Mouse (Mus musculus) T-helper 17 cell (primary cell): Measurements from ENCODE around the gene Prrx1.

Experiments
- in situ Hi-C, 2 experiments: fragments of 300-600 bp; cut with MboI, MseI; formaldehyde crosslinking; loops; 1 replicate in 1 of 2; 2 replicates in 1 of 2; pipeline ENCODE4 v1.15.1; 2025; ENCODE audit warnings: high pct_unique_total_duplicates in 2 of 2

Gene Prrx1

GRCm38 (mm10) chr1:163313101-163313773 is at the start of gene Prrx1:
Gene Prrx1, minus strand, starts transcription at chr1:163313710.
- in situ Hi-C loops, result no loop called here

GRCm38 (mm10) chr1:163362202-163362601 is 48.7 kb upstream of the Prrx1 start:
- in situ Hi-C loops, result loop anchor here in 1 of 2 experiments (5.0 kb wide), 1 partner anchor 50 kb away; no protein-coding TSS in a partner anchor

- in situ Hi-C loops, result loop anchor here in 1 of 2 experiments (5.0 kb wide), 1 partner anchor 51 kb away; no protein-coding TSS in a partner anchor
Observed at GRCm38 (mm10) chr1:163361376-163361775, 47.9 kb upstream of the Prrx1 start.

- in situ Hi-C loops, result loop anchor here in 1 of 2 experiments (5.0 kb wide), 1 partner anchor 52 kb away; no protein-coding TSS in a partner anchor
Observed at GRCm38 (mm10) chr1:163360796-163361195, 47.3 kb upstream of the Prrx1 start.

- in situ Hi-C loops, result no loop called here
Observed at GRCm38 (mm10) chr1:163359521-163359920, 46.0 kb upstream of the Prrx1 start.

GRCm38 (mm10) chr1:163358165-163358564 is 44.7 kb upstream of the Prrx1 start:
- in situ Hi-C loops, result no loop called here

GRCm38 (mm10) chr1:163357733-163358132 is 44.2 kb upstream of the Prrx1 start:
- in situ Hi-C loops, result no loop called here

GRCm38 (mm10) chr1:163356167-163356566 is 42.7 kb upstream of the Prrx1 start:
- in situ Hi-C loops, result no loop called here

GRCm38 (mm10) chr1:163355626-163356156 is 42.2 kb upstream of the Prrx1 start:
- in situ Hi-C loops, result no loop called here

GRCm38 (mm10) chr1:163350988-163351387 is 37.5 kb upstream of the Prrx1 start:
- in situ Hi-C loops, result no loop called here

- in situ Hi-C loops, result no loop called here
Observed at GRCm38 (mm10) chr1:163345541-163345940, 32.0 kb upstream of the Prrx1 start.

GRCm38 (mm10) chr1:163344931-163345330 is 31.4 kb upstream of the Prrx1 start:
- in situ Hi-C loops, result no loop called here

GRCm38 (mm10) chr1:163339219-163339561 is 25.7 kb upstream of the Prrx1 start:
- in situ Hi-C loops, result no loop called here

- in situ Hi-C loops, result no loop called here
Observed at GRCm38 (mm10) chr1:163338525-163339218, 25.2 kb upstream of the Prrx1 start.

- in situ Hi-C loops, result no loop called here
Observed at GRCm38 (mm10) chr1:163337821-163338220, 24.3 kb upstream of the Prrx1 start.

GRCm38 (mm10) chr1:163327279-163327678 is 13.8 kb upstream of the Prrx1 start:
- in situ Hi-C loops, result no loop called here

- in situ Hi-C loops, result no loop called here
Observed at GRCm38 (mm10) chr1:163319669-163320571, 6.4 kb upstream of the Prrx1 start.

GRCm38 (mm10) chr1:163316920-163317319 is 3.4 kb upstream of the Prrx1 start:
- in situ Hi-C loops, result no loop called here

- in situ Hi-C loops, result no loop called here
Observed at GRCm38 (mm10) chr1:163314829-163315301, 1.4 kb upstream of the Prrx1 start.

GRCm38 (mm10) chr1:163313921-163314725 is 613 bp upstream of the Prrx1 start:
- in situ Hi-C loops, result no loop called here
